Mouse (Mus musculus) ES-Bruce4 (cell line): ENCODE measurements around the gene Arl8b.

ENCODE experiments used
- CTCF ChIP-seq: IDR thresholded peaks from one replicate; pipeline ENCODE4 v1.8.1; 2011; ENCODE audit warnings: low read depth, low read length
- EP300 ChIP-seq: IDR thresholded peaks from 2 replicates; pipeline ENCODE4 v1.6.1; 2011; ENCODE audit warnings: low read depth, low read length; ENCODE audit not compliant: insufficient read depth
- POLR2A ChIP-seq: IDR thresholded peaks from one replicate; pipeline ENCODE4 v1.8.1; 2011; ENCODE audit warnings: low read length; ENCODE audit not compliant: insufficient read depth

DNA sequence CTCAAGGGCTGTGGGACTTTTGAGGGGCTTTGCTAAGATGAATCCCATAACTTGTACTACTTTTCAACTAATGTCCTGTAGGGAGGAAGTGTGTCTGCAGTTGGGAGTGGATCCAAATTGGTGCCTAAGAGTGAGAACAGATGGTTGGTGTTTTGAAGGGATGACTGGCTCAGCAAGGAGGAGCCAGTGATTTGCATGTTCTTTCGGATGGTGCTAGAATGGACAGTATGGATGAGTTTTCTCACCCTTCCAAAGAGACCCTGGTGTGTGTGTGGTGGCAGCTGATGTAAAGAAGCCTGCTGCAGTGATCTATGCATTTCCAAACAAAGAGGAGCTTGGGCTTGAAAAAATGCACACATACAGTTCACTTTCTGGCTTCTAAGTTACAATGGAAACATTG, 22.3 kb downstream of the Arl8b start:
- no peak for TF ChIP-seq POLR2A
- no peak for TF ChIP-seq EP300
- TF ChIP-seq CTCF, result no peak
